Mouse (Mus musculus) megakaryocyte, embryonic 14.5 days (primary cell): ENCODE measurements around the gene Fgfr2. TPM values are rescaled to one million over a fixed set of nuclear protein-coding genes. Genes with fewer than 3 reads are reported as not detected.

Experiments used
- H3K27me3 ChIP-seq: replicated peaks from 2 replicates; pipeline ENCODE3; 2012; ENCODE audit warnings: inconsistent platforms
- H3K36me3 ChIP-seq: replicated peaks from 2 replicates; pipeline ENCODE3; 2012; ENCODE audit warnings: low read length, inconsistent platforms, mixed read lengths
- H3K4me1 ChIP-seq: 2 replicates; pipeline ENCODE4 v1.6.1; 2012; ENCODE audit warnings: inconsistent platforms
- H3K4me3 ChIP-seq: replicated peaks from 2 replicates; pipeline ENCODE3; 2012; ENCODE audit warnings: moderate library complexity, mild to moderate bottlenecking, inconsistent platforms
- H3K9me3 ChIP-seq: 2 replicates; pipeline ENCODE4 v1.6.1; 2012; ENCODE audit warnings: inconsistent platforms
- FLI1 ChIP-seq: IDR thresholded peaks from 2 replicates; pipeline ENCODE4 v1.6.1; 2012; ENCODE audit warnings: low read length, inconsistent platforms, mixed read lengths
- GATA1 ChIP-seq: IDR thresholded peaks from 3 replicates; pipeline ENCODE4 v1.6.1; 2012; ENCODE audit warnings: mixed read lengths, low read length, inconsistent platforms, borderline replicate concordance
- polyA plus RNA-seq: library from polyadenylated mRNA; stranded (reverse); fragments of >175 nt; gene quantifications from 2 replicates; pipeline ENCODE4 v1.2.3, GENCODE M21; 2012; ENCODE audit warnings: low replicate concordance; ENCODE audit not compliant: insufficient read depth

Fgfr2 gene
- polyA plus RNA-seq, 1 experiment = 0.45 TPM

DNA sequence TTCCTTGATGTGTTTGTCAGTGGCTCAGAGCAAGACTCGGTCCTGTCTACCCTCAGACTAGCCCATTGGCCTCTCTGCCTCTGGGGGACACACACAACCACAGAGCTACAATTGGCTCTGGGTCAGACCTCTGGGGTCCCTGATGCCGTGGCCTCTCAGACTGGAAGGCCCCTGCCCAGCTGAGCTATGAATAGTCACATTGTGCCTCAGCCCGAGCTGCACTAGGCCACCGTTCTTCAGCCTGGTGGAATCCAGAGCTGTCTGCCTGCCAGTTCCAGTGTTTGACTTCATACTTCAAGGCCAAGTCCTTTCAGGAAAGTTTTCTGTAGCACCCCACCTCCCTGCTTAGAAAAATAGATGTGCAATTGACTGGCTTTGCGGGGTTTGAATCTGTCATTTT is 434.4 kb downstream of the Fgfr2 start:
- Histone ChIP-seq H3K36me3 (peaks cover 5% of the 10 kb centered on the region), H3K27me3 (no peaks in the 10 kb centered on the region), H3K9me3 (no peaks in the 10 kb centered on the region), H3K4me1 (peaks cover 77% of the 10 kb centered on the region), H3K4me3 (no peak overlapping the region)
- TF ChIP-seq FLI1 = no peak
- no peak for TF ChIP-seq GATA1

- Histone ChIP-seq H3K9me3 (no peaks in the 10 kb centered on the region), H3K4me1 (peaks cover 82% of the 10 kb centered on the region), H3K27me3 (no peaks in the 10 kb centered on the region), H3K36me3 (peaks cover 5% of the 10 kb centered on the region), H3K4me3 (peak overlapping the region; percentile 6)
- no peak for TF ChIP-seq FLI1
- TF ChIP-seq GATA1 = no peak
These were observed 435.3 kb downstream of the Fgfr2 start for GRCm38 (mm10) chr7:132687897-132688296.

- H3K9me3 ChIP-seq = no peaks in the 10 kb centered on the region
- peak overlapping the region; percentile 87 for H3K4me3 ChIP-seq
- H3K27me3 ChIP-seq = no peaks in the 10 kb centered on the region
- TF ChIP-seq GATA1 (peak; percentile 47; the same call in 1 of the 3 replicates), FLI1 (no peak)
- H3K36me3 ChIP-seq = peaks cover 5% of the 10 kb centered on the region
- peaks cover 84% of the 10 kb centered on the region for H3K4me1 ChIP-seq
These were observed 436.6 kb downstream of the Fgfr2 start for GRCm38 (mm10) chr7:132686515-132686914.

DNA sequence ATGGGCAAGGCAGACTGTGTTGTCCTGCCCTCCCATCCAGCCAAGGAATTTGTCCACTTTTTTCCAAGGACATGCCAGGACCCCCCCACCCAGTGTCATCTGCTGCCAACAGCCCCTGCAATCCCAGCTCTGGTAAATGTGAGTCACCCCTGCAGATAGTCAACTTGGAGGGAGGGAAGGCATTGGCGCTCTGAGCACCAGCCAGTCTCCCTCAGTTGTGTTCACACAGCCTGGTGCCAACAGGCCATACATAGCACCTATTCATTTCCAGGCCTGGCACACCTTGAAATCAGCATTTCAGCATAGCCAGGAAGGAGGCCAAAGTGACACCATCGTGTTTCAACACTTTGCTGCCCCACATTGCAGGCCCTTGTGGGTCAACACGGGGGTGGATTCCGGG is 439.2 kb downstream of the Fgfr2 start:
- Histone ChIP-seq H3K27me3 (no peaks in the 10 kb centered on the region), H3K4me1 (peaks cover 87% of the 10 kb centered on the region), H3K36me3 (peaks cover 3% of the 10 kb centered on the region), H3K9me3 (no peaks in the 10 kb centered on the region), H3K4me3 (no peak overlapping the region)
- TF ChIP-seq FLI1 (no peak), GATA1 (no peak)

DNA sequence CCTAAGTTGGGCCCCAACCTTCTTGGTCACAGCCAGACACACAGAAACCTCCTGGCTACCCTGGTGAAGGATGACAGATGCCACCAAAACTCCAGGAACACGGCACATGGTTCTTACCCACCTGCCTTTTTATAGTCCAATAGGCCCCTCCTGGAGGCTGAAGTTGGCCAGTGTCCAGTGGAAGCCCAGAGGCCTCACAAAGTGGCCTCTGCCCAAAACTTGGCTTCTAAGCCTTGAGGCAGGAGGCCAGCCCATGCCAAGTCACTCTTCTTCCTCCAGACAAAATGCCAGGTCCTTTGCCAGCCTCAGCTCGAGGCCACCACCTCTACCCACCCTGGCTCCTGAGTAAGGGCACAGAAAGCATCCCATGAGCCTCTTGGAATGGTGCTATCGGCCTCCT is 440.2 kb downstream of the Fgfr2 start:
- H3K36me3 ChIP-seq = peaks cover 3% of the 10 kb centered on the region
- H3K4me1 ChIP-seq = peaks cover 82% of the 10 kb centered on the region
- no peaks in the 10 kb centered on the region for H3K27me3 ChIP-seq

GRCm38 (mm10) chr7:132682336-132682735 is 440.8 kb downstream of the Fgfr2 start:
- Histone ChIP-seq H3K27me3 (no peaks in the 10 kb centered on the region), H3K36me3 (no peaks in the 10 kb centered on the region), H3K4me3 (no peak overlapping the region), H3K4me1 (peaks cover 82% of the 10 kb centered on the region), H3K9me3 (no peaks in the 10 kb centered on the region)
- TF ChIP-seq GATA1 (no peak), FLI1 (no peak)

More for the DNA sequence above, 440.2 kb downstream of the Fgfr2 start:
- TF ChIP-seq FLI1 (no peak), GATA1 (no peak)
- Histone ChIP-seq H3K4me3 (no peak overlapping the region), H3K9me3 (no peaks in the 10 kb centered on the region)

DNA sequence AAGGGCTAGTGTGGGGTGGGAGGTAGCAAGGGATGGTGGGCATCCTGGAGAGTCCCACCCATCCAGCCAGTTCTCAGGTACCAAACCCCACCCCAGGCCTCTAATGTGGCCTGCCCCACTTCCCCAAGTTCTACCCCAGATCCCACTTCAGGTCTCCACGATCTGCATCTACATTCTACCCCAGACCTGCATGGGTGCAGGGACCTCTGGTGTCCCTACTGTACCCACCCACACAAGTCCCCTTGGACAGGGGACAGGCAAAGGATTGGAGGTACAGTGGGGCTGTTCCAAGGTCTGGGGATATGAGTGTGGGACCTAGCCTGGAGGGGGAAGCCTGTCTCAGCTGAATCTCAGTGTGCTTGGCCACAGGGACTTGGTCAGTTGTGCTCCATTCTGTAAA is 441.3 kb downstream of the Fgfr2 start:
- Histone ChIP-seq H3K9me3 (no peaks in the 10 kb centered on the region), H3K4me1 (peaks cover 82% of the 10 kb centered on the region), H3K36me3 (no peaks in the 10 kb centered on the region), H3K27me3 (no peaks in the 10 kb centered on the region), H3K4me3 (no peak overlapping the region)
- no peak for TF ChIP-seq FLI1
- no peak for TF ChIP-seq GATA1

DNA sequence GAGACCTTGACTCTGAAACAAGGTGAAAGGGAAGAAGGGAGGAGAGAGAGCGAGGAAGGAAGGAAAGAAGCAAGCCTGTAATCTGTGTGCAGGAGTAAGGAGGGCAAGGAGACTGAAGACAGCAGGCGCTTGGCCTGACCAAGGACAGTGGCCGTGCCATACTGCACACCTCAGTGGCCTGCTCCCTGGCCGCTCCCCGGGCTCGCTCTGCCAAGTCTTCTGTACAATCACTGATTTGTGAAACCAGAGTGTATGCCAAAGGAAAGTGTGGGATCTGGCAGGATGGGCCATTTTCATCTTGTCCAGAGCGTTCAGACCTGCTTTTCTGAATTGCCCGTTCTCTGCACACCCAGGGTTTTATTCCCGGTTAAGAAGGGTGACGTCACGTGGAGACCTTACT is 441.9 kb downstream of the Fgfr2 start:
- H3K9me3 ChIP-seq = no peaks in the 10 kb centered on the region
- peaks cover 81% of the 10 kb centered on the region for H3K4me1 ChIP-seq
- no peaks in the 10 kb centered on the region for H3K36me3 ChIP-seq
- H3K27me3 ChIP-seq = no peaks in the 10 kb centered on the region
- no peak overlapping the region for H3K4me3 ChIP-seq
- TF ChIP-seq GATA1 (no peak), FLI1 (no peak)

DNA sequence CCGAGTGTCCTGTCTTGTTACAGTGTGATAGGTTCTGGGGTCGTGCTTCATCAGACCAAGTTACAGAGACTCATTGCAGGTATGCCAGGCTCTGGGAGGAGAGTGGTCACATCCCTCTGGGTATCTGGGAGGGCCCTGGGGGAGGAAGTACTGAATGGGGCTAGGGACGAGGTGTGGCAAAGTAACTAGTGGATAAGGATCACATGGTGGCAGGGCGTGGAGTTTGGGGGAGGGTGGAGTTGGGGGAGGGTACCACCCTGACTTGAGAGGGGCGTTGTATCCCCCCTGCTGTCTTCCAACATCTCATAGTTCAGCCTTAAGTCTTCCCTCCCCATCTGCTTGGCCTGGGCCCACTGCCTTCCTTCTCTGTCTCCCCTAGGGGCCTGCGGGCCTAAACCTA is 443.6 kb downstream of the Fgfr2 start:
- Histone ChIP-seq H3K4me3 (no peak overlapping the region), H3K36me3 (no peaks in the 10 kb centered on the region), H3K9me3 (no peaks in the 10 kb centered on the region), H3K4me1 (peaks cover 81% of the 10 kb centered on the region), H3K27me3 (no peaks in the 10 kb centered on the region)
- TF ChIP-seq FLI1 = no peak
- no peak for TF ChIP-seq GATA1

DNA sequence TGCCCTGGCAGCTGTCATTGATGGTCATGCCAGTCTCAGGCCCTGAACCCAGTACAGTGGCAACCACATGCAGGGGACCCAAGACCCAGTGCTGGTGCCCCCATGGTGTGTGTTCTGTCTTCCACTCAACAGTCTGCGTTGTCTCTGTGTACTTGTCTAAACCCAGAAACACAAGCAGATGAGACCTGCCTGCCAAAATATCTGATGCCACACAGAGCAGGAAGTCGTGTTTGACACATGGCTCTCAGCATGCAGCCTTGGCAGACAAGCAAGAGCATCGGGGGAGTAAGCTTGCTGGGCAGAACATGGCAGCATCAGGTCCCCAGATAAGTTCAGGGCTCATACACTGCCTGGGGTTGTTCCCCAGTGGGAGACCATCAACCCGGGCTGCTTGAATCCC is 444.0 kb downstream of the Fgfr2 start:
- H3K9me3 ChIP-seq = no peaks in the 10 kb centered on the region
- no peaks in the 10 kb centered on the region for H3K36me3 ChIP-seq
- TF ChIP-seq GATA1 = no peak
- no peak for TF ChIP-seq FLI1

DNA sequence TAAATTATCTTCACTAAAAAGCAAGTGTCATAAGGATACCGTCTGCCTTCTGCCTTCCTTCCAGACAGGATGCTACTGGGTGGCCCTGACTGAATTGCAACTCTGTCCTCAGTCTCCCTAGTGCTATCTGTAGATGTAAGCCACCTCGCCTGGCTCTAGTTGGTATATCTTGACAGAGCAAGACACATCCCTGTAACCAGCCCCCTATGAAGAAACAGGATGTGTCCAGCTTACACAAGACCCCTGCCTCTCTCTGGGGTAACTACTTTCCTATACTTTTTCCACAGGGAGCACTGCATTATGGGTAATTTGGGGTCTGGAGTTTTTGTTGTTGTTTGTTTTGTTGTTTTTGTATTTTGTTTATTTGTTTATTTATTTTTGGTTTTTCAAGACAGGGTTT is 447.2 kb downstream of the Fgfr2 start:
- peaks cover 74% of the 10 kb centered on the region for H3K4me1 ChIP-seq

More for the DNA sequence above, 444.0 kb downstream of the Fgfr2 start:
- no peaks in the 10 kb centered on the region for H3K27me3 ChIP-seq
- no peak overlapping the region for H3K4me3 ChIP-seq
- peaks cover 83% of the 10 kb centered on the region for H3K4me1 ChIP-seq

More for the DNA sequence above, 447.2 kb downstream of the Fgfr2 start:
- Histone ChIP-seq H3K9me3 (no peaks in the 10 kb centered on the region), H3K27me3 (no peaks in the 10 kb centered on the region), H3K4me3 (no peak overlapping the region), H3K36me3 (no peaks in the 10 kb centered on the region)
- TF ChIP-seq FLI1 (no peak), GATA1 (no peak)
